Mouse (Mus musculus) 3T3-L1 (cell line): ENCODE results near the gene Zfp111.

Experiments used
- DNase-seq: peaks from one replicate; pipeline ENCODE4 v3.0.0-alpha.2; 2015; ENCODE audit warnings: low read depth, low spot score

Gene Zfp111

GRCm38 (mm10) chr7:24211343-24211742, at the start of gene Zfp111:
Zfp111 (minus strand) TSS chr7:24211443.
- no peak for DNase-seq

DNA sequence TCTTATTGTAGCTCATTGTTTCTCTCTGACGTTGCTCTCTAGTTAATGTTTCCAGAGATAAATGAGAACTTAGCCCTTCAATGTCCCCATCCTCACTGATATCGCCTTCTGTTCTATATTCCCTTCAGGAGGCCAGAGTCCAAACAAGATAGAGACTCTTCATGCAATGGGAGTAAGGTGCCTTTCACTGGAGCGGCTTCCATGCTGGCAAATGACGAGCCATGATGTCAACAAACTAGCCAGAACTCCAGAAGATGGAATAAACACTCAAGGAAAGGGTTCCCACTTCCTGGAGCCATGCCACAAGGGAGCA, 48.7 kb upstream of the Zfp111 start:
- DNase-seq, result no peak

GRCm38 (mm10) chr7:24259306-24259999, 48.2 kb upstream of the Zfp111 start:
- no peak for DNase-seq

DNA sequence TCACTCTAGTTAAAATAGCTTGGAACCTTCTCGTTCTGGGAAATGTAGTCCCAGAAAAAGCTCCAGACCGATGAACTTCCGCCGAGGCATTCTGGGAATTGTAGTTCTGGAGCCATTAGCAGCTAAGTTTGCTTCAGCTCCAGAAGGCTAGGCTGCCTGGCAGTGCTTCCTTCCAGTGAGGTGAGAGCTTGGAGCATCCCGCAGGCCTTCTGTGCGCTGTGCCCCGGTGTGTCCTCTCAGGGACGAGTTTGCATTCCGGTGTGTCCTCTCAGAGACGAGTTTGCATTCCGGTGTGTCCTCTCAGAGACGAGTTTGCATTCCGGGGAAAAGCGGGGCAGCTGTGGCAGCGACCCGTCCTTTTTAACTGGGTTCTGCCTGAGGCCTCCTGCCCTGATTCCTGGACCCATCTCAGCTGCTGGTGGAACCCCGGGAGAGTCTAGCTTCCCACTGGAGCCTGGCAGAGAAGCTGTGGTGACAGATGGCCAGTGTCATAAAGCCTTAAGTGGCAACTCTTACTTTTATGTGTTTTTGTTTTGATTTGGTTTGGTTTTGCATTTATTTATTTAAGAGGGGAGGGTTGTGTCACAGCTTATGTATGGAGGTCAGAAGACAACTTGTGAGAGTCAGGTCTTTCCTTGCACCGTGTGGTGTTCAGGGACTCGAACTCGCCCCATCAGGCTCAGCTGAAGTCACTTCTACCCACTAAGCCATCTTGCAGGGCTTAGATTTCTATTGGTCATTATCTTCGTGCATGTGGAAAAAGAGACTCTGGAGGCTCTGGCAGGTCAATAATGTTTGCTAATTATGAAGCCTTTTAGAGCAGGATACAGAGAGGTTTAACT, 43.6 kb upstream of the Zfp111 start, which contains the start of gene Zfp108:
TSS of gene Zfp108 (plus strand) at position 162 of the 842 bp plus-strand sequence.
- DNase-seq, result peak; percentile 87

GRCm38 (mm10) chr7:24253779-24254615, 42.8 kb upstream of the Zfp111 start:
- no peak for DNase-seq

- peak; percentile 48 for DNase-seq
These were observed 26.0 kb upstream of the Zfp111 start, which contains the start of gene Zfp109 for GRCm38 (mm10) chr7:24237040-24237791. Zfp109 (minus strand) TSS chr7:24237560.

DNA sequence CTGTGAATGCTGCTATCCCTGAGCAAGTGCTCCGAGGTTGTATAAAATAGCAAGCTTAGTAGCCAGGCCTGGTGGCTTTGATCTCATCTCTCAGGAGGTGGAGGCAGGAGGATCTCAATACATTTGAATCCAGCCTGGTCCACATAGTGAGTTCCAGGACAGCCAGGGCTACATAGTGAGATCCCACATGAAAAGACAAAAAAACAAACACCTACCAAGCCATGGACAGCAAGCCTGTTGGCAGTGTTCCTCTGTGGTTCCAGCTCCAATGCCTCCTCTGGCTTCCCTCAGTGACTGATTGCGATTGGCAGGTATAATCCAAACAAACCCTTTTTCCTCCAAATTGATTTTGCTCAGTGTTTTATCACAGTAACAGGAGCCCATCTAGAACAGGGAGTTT, 947 bp downstream of the Zfp111 start:
- DNase-seq, result no peak

GRCm38 (mm10) chr7:24208282-24208886, 2.9 kb downstream of the Zfp111 start:
- no peak for DNase-seq

- peak; percentile 88 for DNase-seq
These were observed 3.6 kb downstream of the Zfp111 start for GRCm38 (mm10) chr7:24207488-24208261.

GRCm38 (mm10) chr7:24196961-24197360, 14.3 kb downstream of the Zfp111 start:
- no peak for DNase-seq

- no peak for DNase-seq
These were observed 18.1 kb downstream of the Zfp111 start for GRCm38 (mm10) chr7:24193157-24193556.

DNA sequence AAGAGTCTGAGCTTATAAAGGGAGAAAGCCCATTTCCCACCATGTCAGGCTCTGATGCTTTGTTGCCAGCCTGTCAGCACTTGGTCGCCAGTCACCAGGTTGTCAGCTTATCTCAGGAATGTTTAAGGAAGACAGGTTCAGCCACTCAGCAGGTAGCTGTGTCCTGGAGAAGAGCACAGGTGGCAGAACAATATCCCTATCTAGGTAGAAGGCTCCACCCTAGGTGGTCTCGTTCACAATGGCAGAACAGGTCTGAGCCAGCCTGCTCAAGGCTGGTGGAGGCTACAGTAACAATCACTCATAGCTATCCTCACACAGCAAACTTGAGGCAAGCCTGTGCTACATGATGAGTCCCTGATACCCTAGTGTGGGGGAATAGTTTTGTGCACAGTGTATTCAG, 19.9 kb downstream of the Zfp111 start:
- DNase-seq, result no peak

- DNase-seq, result no peak
These were observed 21.7 kb downstream of the Zfp111 start for GRCm38 (mm10) chr7:24189571-24189944.

- DNase-seq, result no peak
These were observed 22.2 kb downstream of the Zfp111 start for GRCm38 (mm10) chr7:24188901-24189570.

DNA sequence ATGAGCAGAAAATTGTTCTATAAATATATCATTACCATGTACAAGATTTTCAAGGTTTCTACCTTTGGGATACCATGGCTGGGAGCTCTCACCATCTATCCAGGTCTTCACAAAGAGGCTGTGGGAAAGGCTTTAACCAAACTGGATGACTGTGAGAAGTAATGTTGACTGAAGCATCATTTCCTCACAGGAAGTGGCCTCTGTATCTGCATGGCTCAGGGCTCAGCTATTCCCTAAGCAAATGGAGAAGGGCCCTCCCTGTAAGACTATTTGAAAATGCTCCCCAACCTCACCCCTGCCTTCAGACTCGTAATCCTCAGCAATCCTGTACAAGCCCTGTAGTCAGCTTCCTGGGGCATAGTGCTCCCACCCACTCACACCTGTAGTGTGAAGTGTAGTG, 23.6 kb downstream of the Zfp111 start:
- no peak for DNase-seq

DNA sequence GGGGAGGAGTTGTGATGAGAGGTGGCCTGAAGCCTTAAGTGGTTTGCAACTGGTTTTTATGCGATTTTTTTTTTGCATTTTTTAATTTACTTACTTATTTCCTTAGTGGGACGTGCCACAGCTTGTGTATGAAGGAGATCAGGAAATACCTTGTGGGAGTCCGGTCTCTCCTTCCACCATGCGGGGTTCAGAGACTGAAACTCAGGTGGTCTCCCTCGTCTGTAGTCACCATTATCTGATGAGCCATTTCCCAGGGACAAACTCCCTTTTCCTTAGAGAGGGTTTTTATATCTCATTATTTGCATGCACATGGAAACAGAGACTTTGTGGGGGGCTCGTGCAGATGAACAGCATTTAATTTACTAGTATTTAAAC, 35.9 kb downstream of the Zfp111 start:
- DNase-seq, result no peak

- DNase-seq, result peak; percentile 77
These were observed 36.5 kb downstream of the Zfp111 start, which contains the start of gene Zfp114 for GRCm38 (mm10) chr7:24174618-24175336. Zfp114 (plus strand) TSS chr7:24175060.

DNA sequence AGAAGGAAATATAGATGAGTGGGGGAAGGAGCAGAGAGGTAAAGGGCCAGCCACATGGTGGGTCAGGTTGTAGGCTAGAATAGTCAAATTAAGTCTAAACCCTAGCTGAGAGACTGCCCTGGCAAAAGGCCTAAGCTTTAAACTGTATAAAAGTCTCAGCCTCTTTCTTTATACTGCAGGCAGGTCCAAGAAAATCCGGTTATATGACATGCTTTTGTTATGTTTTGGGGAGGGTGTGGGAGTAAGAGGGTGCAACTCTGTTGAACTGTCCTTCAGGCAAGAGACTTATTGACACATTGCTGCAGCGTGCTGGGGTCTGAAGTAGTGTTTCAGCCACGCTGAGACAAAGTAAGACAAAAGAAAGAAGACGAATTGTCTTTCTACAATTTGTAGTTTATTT, 39.1 kb downstream of the Zfp111 start:
- no peak for DNase-seq

- peak; percentile 58 for DNase-seq
These were observed 58.0 kb downstream of the Zfp111 start for GRCm38 (mm10) chr7:24153272-24153671.
